Comparison of ENCODE assay signal across 8 mouse cellular contexts in genomic region chr5:125389131-125389578, GRCm38 (mm10). TPM values are rescaled to one million over a fixed set of nuclear protein-coding genes. Genes with fewer than 3 reads are reported as not detected.
DNase-seq lines count a peak whose midpoint lies in the region; ATAC-seq and TF ChIP-seq lines count a peak whose summit lies in the region.

TSS of gene Gm10382 (plus strand) at chr5:125389322.

- peak within 1 kb of the TSS; percentile 81 for H3K4me2 ChIP-seq in hindbrain, embryonic 15.5 days

- ATAC-seq in hindbrain, embryonic 15.5 days (ENCODE audit: low FRiP score, low read depth) = peak; percentile 17; the same call in 1 of the 2 replicates

- peak within 1 kb of the TSS; percentile 96 for H3K27ac ChIP-seq in hindbrain, embryonic 15.5 days (replicated peaks)
- peak within 1 kb of the TSS; percentile 100 for H3K27ac ChIP-seq in left cerebral cortex, adult 2 months
- H3K27ac ChIP-seq in macrophage = peak within 1 kb of the TSS; percentile 100

- no peaks in the 10 kb centered on the region for H3K9me3 ChIP-seq in hindbrain, embryonic 15.5 days

- intact Hi-C loops in left cerebral cortex, adult 2 months (cut with DNase I) = loop anchor here (1.0 kb wide), 1 partner anchor 16 kb away; no protein-coding TSS in a partner anchor

- TF ChIP-seq CTCF in left cerebral cortex, adult 2 months (IDR thresholded peaks at IDR 0.05) = no peak

- peak within 1 kb of the TSS; percentile 76 for H3K4me3 ChIP-seq in hindbrain, embryonic 15.5 days
- peak within 1 kb of the TSS; percentile 98 for H3K4me3 ChIP-seq in left cerebral cortex, adult 2 months
- peak within 1 kb of the TSS; percentile 94 for H3K4me3 ChIP-seq in macrophage (ENCODE audit: inconsistent target)

- WGBS in hindbrain, embryonic 15.5 days = under 1% methylated on average over 41 of the region's 41 CpGs
- 0% methylated on average over 39 of the region's 41 CpGs for WGBS in macrophage (ENCODE audit: missing documents)

- H3K27me3 ChIP-seq in hindbrain, embryonic 15.5 days = no peaks in the 10 kb centered on the region

- peaks cover 52% of the 10 kb centered on the region for H3K79me2 ChIP-seq in macrophage (ENCODE audit: inconsistent target)

- peak; percentile 91 for DNase-seq in T-cell, adult 2 months (ENCODE audit: low spot score)
- DNase-seq in cerebellum, postnatal 14 days = peak; percentile 86 to 92
- peak; percentile 83 for DNase-seq in gastrocnemius, adult 18-20 months (ENCODE audit: low spot score)
- peak; percentile 79 to 81 for DNase-seq in left cerebral cortex, adult 2 months (ENCODE audit: extremely low spot score in 1 of 2, low spot score in 2 of 2)
- DNase-seq in right cerebral cortex, adult 2 months (ENCODE audit: low spot score in 2 of 2) = peak; percentile 74 to 78
- DNase-seq in urinary bladder, postnatal 10 days (ENCODE audit: low spot score) = peak; percentile 65

- peaks cover 18% of the 10 kb centered on the region for H3K36me3 ChIP-seq in hindbrain, embryonic 15.5 days
- H3K36me3 ChIP-seq in macrophage (ENCODE audit: inconsistent target) = peaks cover 7% of the 10 kb centered on the region

- peak within 1 kb of the TSS; percentile 96 for H3K9ac ChIP-seq in hindbrain, embryonic 15.5 days

- H3K4me1 ChIP-seq in hindbrain, embryonic 15.5 days (replicated peaks) = peaks cover 54% of the 10 kb centered on the region

RNA-seq across cellular contexts. Expression of gene Gm10382, which starts in this region (rescaled TPM):
- total RNA-seq in gastrocnemius, adult 18-20 months (2021) = under 1 TPM in 1 of 2 experiments, not detected in 1; 0.24 TPM
- 0.56 and 0.65 TPM in 2 replicates for polyA plus RNA-seq in hindbrain, embryonic 15.5 days (2015; fragmentation: Nextera tagmentation; extraction: Ambion mirVana)
- total RNA-seq in left cerebral cortex, adult 2 months (2021) = under 1 TPM; 0.28 to 0.48 TPM
- total RNA-seq in macrophage (2018; cell fraction: chromatin; rRNA removed) = 1 to 10 TPM in 20 of 26 experiments, under 1 TPM in 5, not detected in 1; 0.41 to 6.7 (median 1.5) TPM
- under 1 TPM in 20 of 26 experiments, not detected in 6; 0.05 to 0.63 (median 0.18) TPM for total RNA-seq in macrophage (2018; cell fraction: cytosol; rRNA removed)
- total RNA-seq in macrophage (2018; cell fraction: nucleus; rRNA removed) = 10 to 100 TPM in 1 of 26 experiments, 1 to 10 TPM in 18, under 1 TPM in 4, not detected in 3; 0.60 to 10.9 (median 2.2) TPM
- polyA plus RNA-seq in macrophage (2018) = not detected in 3 replicates

Comparison
In these comparisons a context has a peak if more than half of its experiments do, and no peak if none do; other contexts are left out.
1. Peak in every context shown above with its lines: DNase-seq, ATAC-seq, H3K4me3 ChIP-seq and H3K27ac ChIP-seq.
2. Peak in DNase-seq in gastrocnemius, adult 18-20 months; RNA of the gene not detected or under 1 TPM.
3. Peak in ATAC-seq, H3K4me3 ChIP-seq, H3K27ac ChIP-seq, H3K9ac ChIP-seq and H3K4me2 ChIP-seq in hindbrain, embryonic 15.5 days; RNA of the gene not detected or under 1 TPM.
4. Peak in DNase-seq, H3K4me3 ChIP-seq and H3K27ac ChIP-seq in left cerebral cortex, adult 2 months; RNA of the gene not detected or under 1 TPM.